Comparison of ENCODE assay signal across 9 mouse cellular contexts in genomic region chr10:118979339-118979738, GRCm38 (mm10).
A peak's percentile ranks its signal among the peaks of the same experiment; 100 is the strongest.
DNase-seq lines count a peak whose midpoint lies in the region; ATAC-seq and TF ChIP-seq lines count a peak whose summit lies in the region.
"Had no signal": no experiment of that assay in that cellular context is flagged by ENCODE, and none has a peak within 500 bp of the region (broad histone marks: within the 10 kb centered on the region; RNA-seq: fewer than 3 reads in every experiment).

No protein-coding gene starts in this region.

- no peaks in the 10 kb centered on the region for H3K4me1 ChIP-seq in hindbrain, embryonic 11.5 days (replicated peaks; ENCODE audit: control insufficient read depth, insufficient read depth, low read length)
- peaks cover 12% of the 10 kb centered on the region for H3K4me1 ChIP-seq in hindbrain, embryonic 13.5 days (replicated peaks)
- no peaks in the 10 kb centered on the region for H3K4me1 ChIP-seq in intestine, postnatal 0 days (replicated peaks; ENCODE audit: control insufficient read depth, insufficient read depth, low read length)
- no peaks in the 10 kb centered on the region for H3K4me1 ChIP-seq in stomach, embryonic 15.5 days

- 35% methylated on average over 13 of the region's 13 CpGs for WGBS in hindbrain, embryonic 11.5 days
- 47% methylated on average over 13 of the region's 13 CpGs for WGBS in hindbrain, embryonic 13.5 days
- 49% methylated on average over 13 of the region's 13 CpGs for whole genome bisulfite sequencing in intestine, postnatal 0 days
- 33% methylated on average over 13 of the region's 13 CpGs for WGBS in stomach, embryonic 15.5 days

- TF ChIP-seq CTCF in brain, embryonic 14.5 days (IDR thresholded peaks at IDR 0.05; ENCODE audit: borderline replicate concordance, extremely low read depth, insufficient read depth, insufficient read length) = 0 out of 2 replicates have a peak, but pooled peaks have one; percentile 9
- peak; percentile 57 for TF ChIP-seq CTCF in intestine, postnatal 0 days (IDR thresholded peaks at IDR 0.05; ENCODE audit: low read depth)

- no peaks in the 10 kb centered on the region for H3K9me3 ChIP-seq in hindbrain, embryonic 11.5 days (ENCODE audit: control insufficient read depth, low read length)
- 0 out of 2 replicates have a peak, but pooled peaks cover 4% of the 10 kb centered on the region for H3K9me3 ChIP-seq in hindbrain, embryonic 13.5 days
- H3K9me3 ChIP-seq in intestine, postnatal 0 days (ENCODE audit: control insufficient read depth) = no peaks in the 10 kb centered on the region
- H3K9me3 ChIP-seq in stomach, embryonic 15.5 days = no peaks in the 10 kb centered on the region

- H3K4me2 ChIP-seq in hindbrain, embryonic 11.5 days (replicated peaks; ENCODE audit: low read depth, low read length) = no peak overlapping the region
- no peak overlapping the region for H3K4me2 ChIP-seq in hindbrain, embryonic 13.5 days
- H3K4me2 ChIP-seq in intestine, postnatal 0 days (replicated peaks; ENCODE audit: low read depth) = peak overlapping the region; percentile 28; the same call in 1 of the 2 replicates
- no peak overlapping the region for H3K4me2 ChIP-seq in stomach, embryonic 15.5 days

- no peak overlapping the region for H3K4me3 ChIP-seq in hindbrain, embryonic 11.5 days (ENCODE audit: low read depth, low read length)
- no peak overlapping the region for H3K4me3 ChIP-seq in hindbrain, embryonic 13.5 days
- H3K4me3 ChIP-seq in intestine, postnatal 0 days (ENCODE audit: low read depth, low read length) = no peak overlapping the region
- no peak overlapping the region for H3K4me3 ChIP-seq in stomach, embryonic 15.5 days (replicated peaks)

- H3K27ac ChIP-seq in hindbrain, embryonic 11.5 days (ENCODE audit: low read depth, low read length) = no peak overlapping the region
- no peak overlapping the region for H3K27ac ChIP-seq in hindbrain, embryonic 13.5 days
- H3K27ac ChIP-seq in intestine, postnatal 0 days (ENCODE audit: low read depth, low read length) = no peak overlapping the region
- no peak overlapping the region for H3K27ac ChIP-seq in stomach, embryonic 15.5 days
- H3K27ac ChIP-seq: liver, embryonic 14.5 days had no signal

- no peak for ATAC-seq in hindbrain, embryonic 11.5 days (ENCODE audit: low FRiP score)
- ATAC-seq in hindbrain, embryonic 13.5 days (ENCODE audit: low FRiP score) = no peak
- 0 out of 2 replicates have a peak, but pooled peaks have one; percentile 26 for ATAC-seq in intestine, postnatal 0 days
- peak; percentile 40; the same call in 1 of the 2 replicates for ATAC-seq in stomach, embryonic 15.5 days (ENCODE audit: insufficient read depth, low FRiP score, low read depth)

- no peaks in the 10 kb centered on the region; the same call in 1 of the 2 replicates for H3K27me3 ChIP-seq in hindbrain, embryonic 11.5 days (ENCODE audit: control insufficient read depth, insufficient read depth, low read length)
- peaks cover 11% of the 10 kb centered on the region for H3K27me3 ChIP-seq in hindbrain, embryonic 13.5 days
- no peaks in the 10 kb centered on the region for H3K27me3 ChIP-seq in intestine, postnatal 0 days (replicated peaks; ENCODE audit: control insufficient read depth, insufficient read depth, low read length)
- no peaks in the 10 kb centered on the region for H3K27me3 ChIP-seq in stomach, embryonic 15.5 days (replicated peaks)

- H3K9ac ChIP-seq in hindbrain, embryonic 11.5 days (ENCODE audit: low read depth, low read length) = no peak overlapping the region
- no peak overlapping the region for H3K9ac ChIP-seq in hindbrain, embryonic 13.5 days
- H3K9ac ChIP-seq in intestine, postnatal 0 days (ENCODE audit: low read depth, low read length) = no peak overlapping the region
- no peak overlapping the region for H3K9ac ChIP-seq in stomach, embryonic 15.5 days
- H3K9ac ChIP-seq: liver, embryonic 14.5 days had no signal

- DNase-seq in hindbrain, embryonic 11.5 days (ENCODE audit: low spot score) = peak; percentile 51
- no peak for DNase-seq in brain, embryonic 14.5 days (ENCODE audit: low read depth)
- no peak for DNase-seq in adrenal gland, adult 8-10 months
- no peak for DNase-seq in layer of hippocampus, postnatal 25 days (ENCODE audit: extremely low spot score in 1 of 2, low spot score in 1 of 2)
- no peak for DNase-seq in ovary, postnatal 10 days (ENCODE audit: low spot score)

- no peaks in the 10 kb centered on the region for H3K36me3 ChIP-seq in hindbrain, embryonic 11.5 days (ENCODE audit: control insufficient read depth, insufficient read depth, low read length)
- H3K36me3 ChIP-seq in hindbrain, embryonic 13.5 days = no peaks in the 10 kb centered on the region
- H3K36me3 ChIP-seq in intestine, postnatal 0 days (ENCODE audit: control insufficient read depth, insufficient read depth) = no peaks in the 10 kb centered on the region
- no peaks in the 10 kb centered on the region for H3K36me3 ChIP-seq in stomach, embryonic 15.5 days

- no peak for TF ChIP-seq POLR2A in brain, embryonic 14.5 days (IDR thresholded peaks at IDR 0.05; ENCODE audit: borderline replicate concordance, extremely low read depth, insufficient read depth, insufficient read length, poor library complexity, severe bottlenecking)

Comparison
In these comparisons a context has a peak if more than half of its experiments do, and no peak if none do; other contexts are left out.
1. ATAC-seq: peak in intestine, postnatal 0 days (single experiment) and stomach, embryonic 15.5 days (single experiment); none in hindbrain, embryonic 11.5 days (single experiment) and hindbrain, embryonic 13.5 days (single experiment).